Mouse (Mus musculus) liver, embryonic 13.5 days (tissue): ENCODE data around the gene Cstb. TPM values are rescaled to one million over a fixed set of nuclear protein-coding genes. Genes with fewer than 3 reads are reported as not detected.

ENCODE experiments used
- ATAC-seq: fragments of 200-750 bp; cut with Nextera tagmentation; 2 replicates; pipeline ENCODE4 v1.8.0; 2017; ENCODE audit warnings: low read depth, mild to moderate bottlenecking, moderate number of reproducible peaks, moderate library complexity
- DNase-seq: peaks from one replicate; pipeline ENCODE4 v3.0.0; 2022
- H3K27ac ChIP-seq: fragments of 300-500 bp; sonication (generic); 2 replicates; pipeline ENCODE4 v1.5.1; 2015; ENCODE audit warnings: moderate library complexity, mild to moderate bottlenecking, inconsistent platforms
- H3K27me3 ChIP-seq: fragments of 300-500 bp; sonication (generic); 2 replicates; pipeline ENCODE4 v1.6.1; 2015; ENCODE audit warnings: mild to moderate bottlenecking, inconsistent platforms
- H3K36me3 ChIP-seq: fragments of 300-500 bp; sonication (generic); 2 replicates; pipeline ENCODE4 v1.6.1; 2015; ENCODE audit warnings: mild to moderate bottlenecking, inconsistent platforms
- H3K4me1 ChIP-seq: fragments of 300-500 bp; sonication (generic); replicated peaks from 2 replicates; pipeline ENCODE4 v1.6.1; 2015; ENCODE audit warnings: inconsistent platforms
- H3K4me2 ChIP-seq: fragments of 300-500 bp; sonication (generic); 2 replicates; pipeline ENCODE4 v1.6.1; 2015; ENCODE audit warnings: inconsistent platforms, mild to moderate bottlenecking, moderate library complexity
- H3K4me3 ChIP-seq: fragments of 300-500 bp; sonication (generic); replicated peaks from 2 replicates; pipeline ENCODE4 v1.5.1; 2015; ENCODE audit warnings: mild to moderate bottlenecking, inconsistent platforms
- H3K9ac ChIP-seq: fragments of 300-500 bp; sonication (generic); 2 replicates; pipeline ENCODE4 v1.6.1; 2015; ENCODE audit warnings: mild to moderate bottlenecking, inconsistent platforms
- H3K9me3 ChIP-seq: fragments of 300-500 bp; sonication (generic); replicated peaks from 2 replicates; pipeline ENCODE4 v1.6.1; 2016; ENCODE audit warnings: inconsistent platforms
- WGBS: fragments of 180-500 bp; shearing (Covaris S2); methylation state at CpG from one replicate; pipeline ENCODE4 v1.1.7; 2015; ENCODE audit not compliant: insufficient replicate concordance; 5-methylcytosine and 5-hydroxymethylcytosine counted together
- polyA plus RNA-seq: library from polyadenylated mRNA; unstranded; fragments of >200 nt; fragmentation: Nextera tagmentation; extraction: Ambion mirVana; gene quantifications from 2 replicates; pipeline ENCODE4 v1.2.1, GENCODE M21; 2015

Gene Cstb
- polyA plus RNA-seq, 1 experiment from 2014 or later: 97.6 TPM

- Histone ChIP-seq H3K4me3 (no peak overlapping the region), H3K4me2 (no peak overlapping the region), H3K27ac (no peak overlapping the region), H3K27me3 (no peaks in the 10 kb centered on the region), H3K36me3 (no peaks in the 10 kb centered on the region), H3K9ac (no peak overlapping the region), H3K9me3 (no peaks in the 10 kb centered on the region), H3K4me1 (peaks cover 5% of the 10 kb centered on the region; the same call in 1 of the 2 replicates)
- WGBS: 67% methylated on average over 2 of the region's 2 CpGs
- ATAC-seq (no peak), DNase-seq (no peak)
Observed at GRCm38 (mm10) chr10:78418791-78419190, 6.7 kb upstream of the Cstb start.

DNA sequence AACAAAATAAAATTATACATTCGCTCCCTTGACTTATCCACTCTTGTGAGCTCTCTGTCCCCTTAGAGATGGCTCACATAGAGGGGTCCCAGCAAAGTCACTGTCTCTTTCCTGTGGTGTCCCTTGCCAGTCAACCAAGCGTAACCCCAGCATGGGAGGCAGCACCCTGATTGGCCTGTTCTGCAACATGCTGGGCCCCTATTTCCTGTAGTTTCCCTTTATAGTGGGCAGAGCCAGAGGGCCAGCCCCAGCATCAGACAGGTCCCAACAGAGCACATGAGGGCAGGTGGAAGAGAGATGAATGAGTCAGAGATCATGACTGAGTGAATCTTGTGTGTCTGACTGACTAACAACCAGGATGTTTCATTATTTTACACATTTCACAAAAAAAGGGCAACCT is 4.5 kb upstream of the Cstb start:
- H3K4me1 ChIP-seq: peaks cover 18% of the 10 kb centered on the region
- H3K9me3 ChIP-seq: no peaks in the 10 kb centered on the region
- DNase-seq: no peak
- WGBS: 76% methylated on average over 2 of the region's 2 CpGs
- no peak overlapping the region for H3K4me3 ChIP-seq
- H3K9ac ChIP-seq: no peak overlapping the region
- no peaks in the 10 kb centered on the region for H3K27me3 ChIP-seq
- no peak overlapping the region for H3K4me2 ChIP-seq
- H3K36me3 ChIP-seq: no peaks in the 10 kb centered on the region
- ATAC-seq: no peak
- H3K27ac ChIP-seq: no peak overlapping the region

- peaks cover 31% of the 10 kb centered on the region for H3K4me1 ChIP-seq
- peaks cover 7% of the 10 kb centered on the region for H3K36me3 ChIP-seq
- no peaks in the 10 kb centered on the region for H3K9me3 ChIP-seq
- DNase-seq: no peak
- H3K4me2 ChIP-seq: no peak overlapping the region
- ATAC-seq: no peak
- WGBS: 59% methylated on average over 3 of the region's 3 CpGs
- no peak overlapping the region for H3K4me3 ChIP-seq
- H3K9ac ChIP-seq: no peak overlapping the region
- H3K27ac ChIP-seq: no peak overlapping the region
- H3K27me3 ChIP-seq: no peaks in the 10 kb centered on the region
Observed at GRCm38 (mm10) chr10:78422614-78423013, 2.9 kb upstream of the Cstb start.

DNA sequence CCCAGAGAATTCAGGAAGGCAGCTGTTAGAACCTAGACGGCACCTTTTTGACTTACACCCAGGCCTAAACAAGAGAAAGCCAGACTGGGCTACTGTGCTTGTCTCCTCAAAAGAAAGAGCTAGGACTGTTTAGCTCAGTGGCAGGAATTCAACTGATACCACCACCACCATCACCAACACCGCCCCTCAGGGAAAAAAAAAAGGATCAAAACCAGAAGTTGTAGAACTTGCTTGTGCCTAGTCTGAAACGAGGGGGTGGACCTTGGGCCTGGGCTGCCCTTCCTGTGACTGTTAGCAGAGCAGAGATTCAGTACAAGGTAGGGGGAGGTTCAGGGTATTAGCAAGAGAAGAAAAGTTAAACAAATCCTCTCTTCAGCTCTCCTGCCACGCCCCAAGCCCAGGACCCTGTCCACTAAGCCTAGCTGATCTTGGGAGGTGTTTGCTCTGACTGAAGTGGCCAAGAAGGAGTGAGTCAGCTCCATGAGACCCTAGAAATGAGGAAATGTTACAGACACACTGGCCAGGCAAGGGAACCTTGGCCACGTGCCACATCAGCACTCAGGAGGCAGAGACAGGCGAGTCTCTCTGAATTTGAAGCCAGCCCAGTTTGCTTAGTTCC is 757 bp downstream of the Cstb start:
- DNase-seq (no peak), ATAC-seq (0 out of 2 replicates have a peak, but pooled peaks have one; percentile 2)
- Histone ChIP-seq H3K4me1 (peaks cover 34% of the 10 kb centered on the region), H3K9ac (peak overlapping the region; percentile 82), H3K27me3 (no peaks in the 10 kb centered on the region), H3K36me3 (peaks cover 20% of the 10 kb centered on the region), H3K4me2 (peak overlapping the region; percentile 88), H3K27ac (peak overlapping the region; percentile 72; the same call in 1 of the 2 replicates), H3K4me3 (peak overlapping the region; percentile 71), H3K9me3 (no peaks in the 10 kb centered on the region)
- 32% methylated on average over 6 of the region's 6 CpGs for WGBS

GRCm38 (mm10) chr10:78428070-78428469 is 2.6 kb downstream of the Cstb start:
- no peaks in the 10 kb centered on the region for H3K9me3 ChIP-seq
- DNase-seq (no peak), ATAC-seq (no peak)
- H3K4me2 ChIP-seq: no peak overlapping the region
- 0 out of 2 replicates have a peak, but pooled peaks cover under 1% of the 10 kb centered on the region for H3K27me3 ChIP-seq
- no peak overlapping the region for H3K9ac ChIP-seq
- H3K4me1 ChIP-seq: peaks cover 28% of the 10 kb centered on the region
- H3K27ac ChIP-seq: no peak overlapping the region
- peaks cover 20% of the 10 kb centered on the region for H3K36me3 ChIP-seq
- 84% methylated on average over 11 of the region's 11 CpGs for WGBS
- no peak overlapping the region for H3K4me3 ChIP-seq

GRCm38 (mm10) chr10:78429180-78429579 is 3.7 kb downstream of the Cstb start:
- no peak for DNase-seq

GRCm38 (mm10) chr10:78429776-78430175 is 4.3 kb downstream of the Cstb start:
- H3K27me3 ChIP-seq: 0 out of 2 replicates have a peak, but pooled peaks cover 3% of the 10 kb centered on the region
- WGBS: 6% methylated on average over 2 of the region's 2 CpGs
- ATAC-seq: no peak

More at GRCm38 (mm10) chr10:78429180-78429579, 3.7 kb downstream of the Cstb start:
- H3K27ac ChIP-seq: no peak overlapping the region
- H3K4me3 ChIP-seq: no peak overlapping the region
- no peak for ATAC-seq
- H3K4me1 ChIP-seq: peaks cover 28% of the 10 kb centered on the region
- H3K36me3 ChIP-seq: peaks cover 20% of the 10 kb centered on the region
- WGBS: 63% methylated on average over 5 of the region's 5 CpGs
- H3K27me3 ChIP-seq: 0 out of 2 replicates have a peak, but pooled peaks cover 3% of the 10 kb centered on the region
- H3K9ac ChIP-seq: no peak overlapping the region
- H3K9me3 ChIP-seq: no peaks in the 10 kb centered on the region
- H3K4me2 ChIP-seq: no peak overlapping the region

DNA sequence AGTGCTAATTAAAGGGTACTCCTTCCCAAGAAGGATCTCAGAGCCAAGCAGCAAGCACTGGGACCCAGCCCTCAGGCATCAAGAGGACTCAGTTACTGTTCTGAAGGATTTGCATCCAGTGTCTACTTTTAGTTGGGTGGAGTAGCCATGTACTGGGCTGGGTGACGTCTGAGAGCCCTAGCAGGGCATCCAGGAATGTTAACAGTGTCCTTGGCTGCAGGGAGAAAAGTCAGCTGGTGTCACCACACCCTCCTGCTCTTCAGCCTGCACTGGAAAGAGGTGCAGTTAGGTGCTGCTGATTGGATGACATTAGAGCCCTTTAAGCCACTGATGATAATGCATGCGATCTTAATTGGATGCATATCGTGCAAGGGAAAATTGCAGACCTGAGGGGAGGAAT is 7.4 kb downstream of the Cstb start:
- peaks cover 11% of the 10 kb centered on the region for H3K36me3 ChIP-seq
- H3K9ac ChIP-seq: no peak overlapping the region
- 61% methylated on average over 3 of the region's 3 CpGs for WGBS
- no peak overlapping the region for H3K4me2 ChIP-seq
- no peak overlapping the region for H3K27ac ChIP-seq
- 0 out of 2 replicates have a peak, but pooled peaks cover 3% of the 10 kb centered on the region for H3K27me3 ChIP-seq
- ATAC-seq (no peak), DNase-seq (no peak)
- no peaks in the 10 kb centered on the region for H3K9me3 ChIP-seq
- H3K4me3 ChIP-seq: no peak overlapping the region
- peaks cover 3% of the 10 kb centered on the region; the same call in 1 of the 2 replicates for H3K4me1 ChIP-seq

More at GRCm38 (mm10) chr10:78429776-78430175, 4.3 kb downstream of the Cstb start:
- Histone ChIP-seq H3K4me1 (peaks cover 27% of the 10 kb centered on the region), H3K9me3 (no peaks in the 10 kb centered on the region), H3K4me2 (no peak overlapping the region), H3K36me3 (peaks cover 20% of the 10 kb centered on the region), H3K9ac (no peak overlapping the region), H3K27ac (no peak overlapping the region), H3K4me3 (no peak overlapping the region)
- no peak for DNase-seq

DNA sequence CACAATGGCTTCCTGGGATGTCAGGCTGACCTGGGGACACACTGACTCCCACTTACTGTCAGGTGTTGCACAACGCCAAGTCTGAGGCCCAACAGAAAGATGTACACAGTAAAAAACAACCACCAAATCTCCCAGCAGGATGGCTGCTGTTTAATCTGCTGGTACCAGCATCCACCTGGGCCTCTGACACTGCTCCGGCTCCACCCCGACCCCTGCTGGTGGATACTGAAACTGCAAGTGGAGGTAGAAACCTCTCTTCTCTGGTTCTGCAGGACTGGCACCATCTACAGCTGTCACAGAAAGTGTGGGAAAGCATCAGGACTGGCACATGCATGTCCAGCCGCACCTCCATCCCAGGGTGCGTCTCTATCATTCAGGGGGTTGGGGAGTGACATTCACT is 12.6 kb downstream of the Cstb start:
- H3K4me3 ChIP-seq: no peak overlapping the region
- no peaks in the 10 kb centered on the region for H3K4me1 ChIP-seq
- no peak overlapping the region for H3K4me2 ChIP-seq
- H3K27ac ChIP-seq: no peak overlapping the region
- H3K27me3 ChIP-seq: 0 out of 2 replicates have a peak, but pooled peaks cover 2% of the 10 kb centered on the region
- H3K9me3 ChIP-seq: no peaks in the 10 kb centered on the region
- H3K9ac ChIP-seq: no peak overlapping the region
- peaks cover 9% of the 10 kb centered on the region for H3K36me3 ChIP-seq
- ATAC-seq (no peak), DNase-seq (peak; percentile 64)
- 8% methylated on average over 5 of the region's 5 CpGs for WGBS

GRCm38 (mm10) chr10:78439550-78439949 is 14.1 kb downstream of the Cstb start:
- no peak overlapping the region for H3K4me3 ChIP-seq
- no peak overlapping the region for H3K4me2 ChIP-seq
- no peak overlapping the region for H3K27ac ChIP-seq
- no peaks in the 10 kb centered on the region for H3K4me1 ChIP-seq
- no peaks in the 10 kb centered on the region for H3K9me3 ChIP-seq
- H3K27me3 ChIP-seq: no peaks in the 10 kb centered on the region
- DNase-seq (no peak), ATAC-seq (no peak)
- H3K9ac ChIP-seq: no peak overlapping the region
- peaks cover 16% of the 10 kb centered on the region for H3K36me3 ChIP-seq
- WGBS: 52% methylated on average over 5 of the region's 5 CpGs

- no peak overlapping the region for H3K27ac ChIP-seq
- no peaks in the 10 kb centered on the region for H3K9me3 ChIP-seq
- no peak overlapping the region for H3K4me3 ChIP-seq
- ATAC-seq (no peak), DNase-seq (no peak)
- H3K4me2 ChIP-seq: no peak overlapping the region
- 81% methylated on average over 7 of the region's 7 CpGs for WGBS
- no peaks in the 10 kb centered on the region for H3K27me3 ChIP-seq
- H3K9ac ChIP-seq: no peak overlapping the region
- H3K4me1 ChIP-seq: no peaks in the 10 kb centered on the region
- peaks cover 18% of the 10 kb centered on the region for H3K36me3 ChIP-seq
Observed at GRCm38 (mm10) chr10:78439990-78440389, 14.5 kb downstream of the Cstb start.

- peak; percentile 22; the same call in 1 of the 2 replicates for ATAC-seq
- Histone ChIP-seq H3K36me3 (peaks cover 20% of the 10 kb centered on the region), H3K9me3 (no peaks in the 10 kb centered on the region), H3K27me3 (no peaks in the 10 kb centered on the region), H3K4me3 (no peak overlapping the region), H3K4me2 (no peak overlapping the region), H3K9ac (no peak overlapping the region), H3K27ac (no peak overlapping the region), H3K4me1 (no peaks in the 10 kb centered on the region)
- 71% methylated on average over 9 of the region's 9 CpGs for WGBS
- no peak for DNase-seq
Observed at GRCm38 (mm10) chr10:78440812-78441211, 15.3 kb downstream of the Cstb start.
